Mouse (Mus musculus): ENCODE data around the gene Gm21818.
"Not testable (repeated sequence)": the region's sequence is repeated elsewhere in the genome, so short reads cannot be mapped to it uniquely, and the experiment has no call there.

GRCm38 (mm10) chr13:120215847-120216246, 43.6 kb downstream of the Gm21818 start, which contains the start of gene Gm21762:
- TF ChIP-seq CTCF (IDR thresholded peaks at IDR 0.05; ENCODE audit: control insufficient read depth, insufficient read depth, low read length); POLR2A (IDR thresholded peaks at IDR 0.05; ENCODE audit: borderline replicate concordance, control insufficient read depth, low read depth, low read length): not testable (repeated sequence)
